Mouse (Mus musculus) erythroblast, embryonic 14.5 days (primary cell): ENCODE data around the gene Insig2.

ENCODE experiments used
- GATA1 ChIP-seq: IDR thresholded peaks from 2 replicates; pipeline ENCODE4 v1.6.1; 2012; ENCODE audit warnings: low read length, inconsistent platforms, mixed read lengths
- TAL1 ChIP-seq: IDR thresholded peaks from 3 replicates; pipeline ENCODE4 v1.6.1; 2012; ENCODE audit warnings: low read length, inconsistent platforms, mixed read lengths

DNA sequence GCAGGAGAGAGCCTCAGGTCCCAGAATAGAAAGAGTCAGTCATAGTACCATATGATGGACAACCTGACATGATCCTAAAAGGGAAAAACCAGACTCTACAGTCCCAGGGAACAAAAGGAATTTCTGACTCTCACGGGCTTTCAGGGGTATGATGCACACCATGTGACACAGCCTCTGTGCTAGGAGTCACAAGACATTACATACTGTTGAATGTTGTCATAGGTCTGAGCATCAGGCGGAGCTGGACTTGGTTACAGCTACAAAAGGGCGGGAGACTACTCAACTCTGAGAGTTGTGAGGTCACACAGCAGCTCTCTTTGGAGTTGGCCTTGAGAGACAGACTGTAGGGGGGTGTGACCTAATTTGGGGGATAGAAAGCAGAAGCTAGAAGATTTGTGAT is 47.6 kb upstream of the Insig2 start:
- TF ChIP-seq GATA1, result no peak
- TF ChIP-seq TAL1, result no peak
